ENCODE assay signal across 13 mouse cellular contexts in the genomic region with DNA sequence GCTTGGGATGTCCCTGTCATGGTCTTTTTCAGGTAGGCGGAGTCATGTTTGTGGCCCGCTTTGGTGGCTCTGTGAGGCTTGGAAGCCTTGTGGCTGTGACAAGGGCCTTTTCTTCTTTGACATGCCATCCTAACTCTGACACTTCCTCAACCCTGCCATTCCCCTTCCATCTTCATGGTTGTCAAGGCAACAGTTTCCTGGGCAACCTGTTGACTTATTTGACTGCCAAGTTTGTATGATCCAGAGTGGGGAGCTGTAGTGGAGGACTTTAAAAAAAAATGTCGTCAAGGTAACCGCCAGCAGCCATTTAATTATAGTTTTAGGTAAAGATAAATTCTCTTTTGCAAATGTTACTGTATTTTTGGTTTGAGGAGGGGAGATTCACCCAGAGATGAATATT. TPM values are rescaled to one million over a fixed set of nuclear protein-coding genes. Genes with fewer than 3 reads are reported as not detected.
DNase-seq lines count a peak whose midpoint lies in the region; ATAC-seq and TF ChIP-seq lines count a peak whose summit lies in the region.
"Had no signal": no experiment of that assay in that cellular context is flagged by ENCODE, and none has a peak within 500 bp of the region (broad histone marks: within the 10 kb centered on the region; RNA-seq: fewer than 3 reads in every experiment).

No protein-coding gene starts in this region.

- peak overlapping the region; percentile 36; the same call in 1 of the 2 replicates for H3K27ac ChIP-seq in hindbrain, postnatal 0 days
- H3K27ac ChIP-seq in midbrain, embryonic 12.5 days (replicated peaks): no peak overlapping the region
- no peak overlapping the region for H3K27ac ChIP-seq in kidney, embryonic 16.5 days (ENCODE audit: low read length)
- H3K27ac ChIP-seq: heart, embryonic 13.5 days; kidney, postnatal 0 days; liver, embryonic 14.5 days; neural tube, embryonic 12.5 days had no signal

- 22% methylated on average over 4 of the region's 4 CpGs for WGBS in hindbrain, postnatal 0 days
- 27% methylated on average over 4 of the region's 4 CpGs for WGBS in midbrain, embryonic 12.5 days
- 84% methylated on average over 4 of the region's 4 CpGs for WGBS in kidney, embryonic 16.5 days

- H3K4me3 ChIP-seq in hindbrain, postnatal 0 days (ENCODE audit: low read length): no peak overlapping the region
- no peak overlapping the region for H3K4me3 ChIP-seq in midbrain, embryonic 12.5 days
- H3K4me3 ChIP-seq in kidney, embryonic 16.5 days (ENCODE audit: low read length): no peak overlapping the region
- H3K4me3 ChIP-seq: heart, embryonic 13.5 days; neural tube, embryonic 12.5 days had no signal

- DNase-seq in ZHBTc4 (ENCODE audit: low read depth, low spot score): peak; percentile 35
- peak; percentile 83 for DNase-seq in embryo, embryonic 10 days (ENCODE audit: low spot score)
- peak; percentile 82 for DNase-seq in hindbrain, postnatal 0 days (ENCODE audit: low spot score)
- no peak for DNase-seq in spleen, postnatal 36 days (ENCODE audit: low spot score in 2 of 2)
- no peak for DNase-seq in heart, adult 9 months (ENCODE audit: low spot score in 2 of 2)

- ATAC-seq in hindbrain, postnatal 0 days: peak; percentile 66
- ATAC-seq in midbrain, embryonic 12.5 days (ENCODE audit: low FRiP score, low read depth): peak; percentile 48; the same call in 1 of the 2 replicates
- no peak for ATAC-seq in granulocyte monocyte progenitor cell, adult 5-6 weeks (replicated peaks; ENCODE audit: poor library complexity, severe bottlenecking)
- no peak for ATAC-seq in kidney, embryonic 16.5 days (ENCODE audit: low FRiP score, low TSS enrichment)

- no peaks in the 10 kb centered on the region for H3K9me3 ChIP-seq in hindbrain, postnatal 0 days (ENCODE audit: low read length)
- no peaks in the 10 kb centered on the region for H3K9me3 ChIP-seq in midbrain, embryonic 12.5 days
- no peaks in the 10 kb centered on the region for H3K9me3 ChIP-seq in kidney, embryonic 16.5 days (ENCODE audit: low read length)
- H3K9me3 ChIP-seq: heart, embryonic 13.5 days; neural tube, embryonic 12.5 days had no signal

- peaks cover 8% of the 10 kb centered on the region for H3K4me1 ChIP-seq in hindbrain, postnatal 0 days (ENCODE audit: insufficient read depth, low read length)
- H3K4me1 ChIP-seq in midbrain, embryonic 12.5 days: peaks cover 29% of the 10 kb centered on the region
- H3K4me1 ChIP-seq in kidney, embryonic 16.5 days (ENCODE audit: insufficient read depth, low read length): peaks cover 9% of the 10 kb centered on the region

- H3K9ac ChIP-seq in hindbrain, postnatal 0 days (replicated peaks; ENCODE audit: low read length): no peak overlapping the region
- no peak overlapping the region for H3K9ac ChIP-seq in midbrain, embryonic 12.5 days (replicated peaks)
- no peak overlapping the region for H3K9ac ChIP-seq in kidney, embryonic 16.5 days (replicated peaks; ENCODE audit: low read length)
- H3K9ac ChIP-seq: heart, embryonic 13.5 days; liver, embryonic 14.5 days; neural tube, embryonic 12.5 days had no signal

- H3K27me3 ChIP-seq in hindbrain, postnatal 0 days (ENCODE audit: insufficient read depth, low read length): no peaks in the 10 kb centered on the region
- peaks cover 15% of the 10 kb centered on the region; the same call in 1 of the 2 replicates for H3K27me3 ChIP-seq in midbrain, embryonic 12.5 days
- no peaks in the 10 kb centered on the region for H3K27me3 ChIP-seq in kidney, embryonic 16.5 days (ENCODE audit: insufficient read depth, low read length)

- no peak overlapping the region for H3K4me2 ChIP-seq in hindbrain, postnatal 0 days (ENCODE audit: low read depth, low read length)
- H3K4me2 ChIP-seq in midbrain, embryonic 12.5 days (replicated peaks): 0 out of 2 replicates have a peak overlapping the region, but pooled peaks have one; percentile 1
- no peak overlapping the region for H3K4me2 ChIP-seq in kidney, embryonic 16.5 days (replicated peaks; ENCODE audit: low read depth, low read length)
- H3K4me2 ChIP-seq: heart, embryonic 13.5 days; neural tube, embryonic 12.5 days had no signal

- TF ChIP-seq CTCF in hindbrain, postnatal 0 days (IDR thresholded peaks at IDR 0.05; ENCODE audit: low read depth): no peak

- no peaks in the 10 kb centered on the region for H3K36me3 ChIP-seq in hindbrain, postnatal 0 days (ENCODE audit: insufficient read depth, low read length)
- H3K36me3 ChIP-seq in midbrain, embryonic 12.5 days: no peaks in the 10 kb centered on the region
- H3K36me3 ChIP-seq in kidney, embryonic 16.5 days (ENCODE audit: insufficient read depth, low read length): no peaks in the 10 kb centered on the region
- H3K36me3 ChIP-seq: G1E; heart, embryonic 13.5 days; neural tube, embryonic 12.5 days had no signal

RNA-seq across cellular contexts. Expression of a gene that starts 56.8 kb away (rescaled TPM):
- total RNA-seq in hindbrain, postnatal 0 days (2014; rRNA removed): 0.32 and 0.89 TPM in 2 replicates
- polyA plus RNA-seq in hindbrain, postnatal 0 days (2015; fragmentation: Nextera tagmentation; extraction: Ambion mirVana): 1.1 TPM in 2 replicates
- polyA plus RNA-seq in midbrain, embryonic 12.5 days (2016; fragmentation: Nextera tagmentation; extraction: Ambion mirVana): 2.3 and 3.2 TPM in 2 replicates
- 3.4 and 4.9 TPM in 2 replicates for total RNA-seq in granulocyte monocyte progenitor cell, adult 5-6 weeks (2014; fragmentation: Nextera tagmentation)
- total RNA-seq in granulocyte monocyte progenitor cell, adult 5-6 weeks (2017): 0.04 and 0.57 TPM in 2 replicates
- 1.5 and 2.9 TPM in 2 replicates for polyA plus RNA-seq in kidney, embryonic 16.5 days (2015; fragmentation: Nextera tagmentation; extraction: Ambion mirVana)
- polyA plus RNA-seq: G1E had no signal

Comparison
In these comparisons a context has a peak if more than half of its experiments do, and no peak if none do; other contexts are left out.
1. DNase-seq: peak in ZHBTc4 (single experiment), embryo, embryonic 10 days (single experiment) and hindbrain, postnatal 0 days (single experiment); none in spleen, postnatal 36 days (0 of 2) and heart, adult 9 months (0 of 2).
2. ATAC-seq: peak in hindbrain, postnatal 0 days (single experiment) and midbrain, embryonic 12.5 days (single experiment); none in granulocyte monocyte progenitor cell, adult 5-6 weeks (single experiment) and kidney, embryonic 16.5 days (single experiment).